Mouse (Mus musculus) gastrocnemius, adult 2 months (tissue): ENCODE results near the gene Srp72. TPM values are rescaled to one million over a fixed set of nuclear protein-coding genes. Genes with fewer than 3 reads are reported as not detected.
A peak's percentile ranks its signal among the peaks of the same experiment; 100 is the strongest.

Experiments
- DNase-seq: peaks from one replicate; pipeline ENCODE4 v3.0.0; 2022
- H3K27ac ChIP-seq: fragments of 200-600 bp; 2 replicates; pipeline ENCODE4 v1.8.1; 2022; ENCODE audit warnings: mild to moderate bottlenecking
- H3K4me3 ChIP-seq: fragments of 200-600 bp; 2 replicates; pipeline ENCODE4 v1.8.1; 2022; ENCODE audit warnings: mild to moderate bottlenecking, moderate library complexity
- CTCF ChIP-seq: fragments of 200-600 bp; IDR thresholded peaks from 2 replicates; pipeline ENCODE4 v1.8.1; 2022; ENCODE audit warnings: antibody characterized with exemption, mild to moderate bottlenecking, moderate library complexity
- intact Hi-C: fragments of 180-260 bp; cut with DNase I; formaldehyde crosslinking; loops from one replicate; pipeline ENCODE4 v1.15.1; 2025
- total RNA-seq, 2 experiments: library from RNA; stranded (reverse); gene quantifications; 2 replicates each; pipeline ENCODE4 v1.2.3; 2021

Srp72 gene
- total RNA-seq, 2 experiments from 2014 or later = 46.6 to 55.9 TPM

DNA sequence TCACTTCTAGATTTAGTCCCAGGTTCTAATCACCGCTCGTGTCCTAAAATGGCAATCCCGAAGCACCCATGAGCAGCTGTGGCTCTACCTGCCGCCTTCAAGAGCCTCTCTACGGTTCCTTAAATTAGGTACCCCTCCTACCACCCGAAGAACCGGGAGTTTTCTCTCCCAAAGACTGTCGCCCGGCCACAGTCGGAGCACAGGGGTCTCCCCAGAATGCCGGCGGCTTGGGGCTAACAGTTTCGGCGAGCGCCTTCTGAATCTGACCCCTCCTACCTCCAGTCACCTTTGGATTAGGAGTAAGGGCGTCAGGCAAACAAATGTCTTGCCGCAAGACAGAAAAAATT, 303 bp upstream of the Srp72 start:
- Histone ChIP-seq H3K27ac (peak overlapping the region; percentile 98), H3K4me3 (peak overlapping the region; percentile 94)
- no peak for TF ChIP-seq CTCF
- DNase-seq = peak; percentile 24
- intact Hi-C loops = loop anchor here (2.0 kb wide), 1 partner anchor 69 kb away; the partner anchor contains the start of gene Aasdh

DNA sequence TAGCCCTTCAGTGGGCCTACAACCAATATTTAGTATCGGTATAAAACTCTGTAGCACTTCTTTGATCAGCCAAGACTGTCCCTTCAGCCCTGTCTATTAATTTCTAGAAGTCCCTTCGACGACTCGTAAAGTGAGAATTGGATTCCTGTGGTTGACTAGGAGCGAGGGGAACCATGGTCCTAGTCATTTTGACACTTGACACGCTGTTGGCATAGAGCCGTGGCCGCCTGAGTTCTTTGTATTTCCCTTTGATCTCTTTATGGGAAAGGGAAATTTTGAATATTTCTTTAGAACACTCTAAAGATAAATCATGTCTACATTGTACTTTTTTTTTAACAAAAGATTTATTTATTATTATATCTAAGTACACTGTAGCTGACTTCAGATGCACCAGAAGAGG, 1.3 kb downstream of the Srp72 start:
- intact Hi-C loops = loop anchor here (2.0 kb wide), 1 partner anchor 71 kb away; the partner anchor contains the start of gene Aasdh
- DNase-seq = no peak
- no peak for TF ChIP-seq CTCF

DNA sequence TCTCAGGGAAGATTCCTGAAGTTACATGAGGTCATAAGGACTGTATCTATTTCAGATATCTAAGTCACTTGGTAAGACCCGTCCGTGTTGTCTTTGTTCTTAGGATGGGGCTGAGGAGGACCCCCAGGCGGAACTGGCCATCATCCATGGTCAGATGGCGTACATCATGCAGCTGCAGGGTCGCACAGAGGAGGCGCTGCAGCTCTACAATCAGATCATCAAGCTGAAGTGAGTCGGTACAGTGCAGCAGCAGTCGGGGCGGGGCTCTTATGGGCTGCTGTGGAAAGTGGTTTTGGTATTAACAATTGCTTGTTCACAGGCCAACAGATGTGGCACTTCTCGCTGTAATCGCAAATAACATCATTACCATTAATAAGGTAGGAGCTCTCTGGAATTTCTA, 9.5 kb downstream of the Srp72 start:
- no peak overlapping the region for H3K4me3 ChIP-seq
- intact Hi-C loops = loop anchor here (10.0 kb wide), 1 partner anchor 341 kb away; no protein-coding TSS in a partner anchor
- no peak overlapping the region for H3K27ac ChIP-seq
- DNase-seq = no peak
- no peak for TF ChIP-seq CTCF

More for the DNA sequence above, 1.3 kb downstream of the Srp72 start:
- Histone ChIP-seq H3K27ac (peak overlapping the region; percentile 98; the same call in 1 of the 2 replicates), H3K4me3 (peak overlapping the region; percentile 94)

GRCm38 (mm10) chr5:76990789-76991188, 16.3 kb downstream of the Srp72 start:
- no peak overlapping the region for H3K4me3 ChIP-seq
- TF ChIP-seq CTCF = no peak
- intact Hi-C loops = no loop called here

GRCm38 (mm10) chr5:76993174-76993814, 18.8 kb downstream of the Srp72 start:
- no peak for TF ChIP-seq CTCF
- H3K4me3 ChIP-seq = no peak overlapping the region
- no peak for DNase-seq
- intact Hi-C loops = no loop called here
- H3K27ac ChIP-seq = no peak overlapping the region

More at GRCm38 (mm10) chr5:76990789-76991188, 16.3 kb downstream of the Srp72 start:
- no peak overlapping the region for H3K27ac ChIP-seq
- no peak for DNase-seq

DNA sequence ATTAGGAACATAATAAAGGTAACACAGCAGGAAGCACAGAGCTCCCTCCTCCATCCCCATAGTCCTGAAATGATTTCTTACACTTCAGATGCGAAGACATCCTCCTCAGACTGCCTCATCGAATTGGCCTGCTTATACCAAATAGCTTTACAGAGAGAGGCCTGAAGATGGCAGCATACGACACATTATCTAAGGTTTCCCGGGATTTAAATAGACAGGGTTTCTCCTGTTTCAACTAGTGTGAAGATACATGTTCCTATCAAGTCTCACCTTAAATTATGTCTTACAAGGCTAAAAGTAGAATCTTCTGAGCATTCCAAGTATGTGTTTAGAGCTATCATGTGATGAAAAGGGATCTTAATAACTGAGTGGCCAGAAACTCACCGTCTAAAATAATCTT, 23.9 kb downstream of the Srp72 start:
- DNase-seq = no peak
- Histone ChIP-seq H3K4me3 (no peak overlapping the region), H3K27ac (peak overlapping the region; percentile 46)
- intact Hi-C loops = loop anchor here (2.0 to 5.0 kb wide), 2 partner anchors 62 to 219 kb away; no protein-coding TSS in a partner anchor
- TF ChIP-seq CTCF = peak; percentile 62

GRCm38 (mm10) chr5:77001192-77001591, 26.7 kb downstream of the Srp72 start:
- intact Hi-C loops = no loop called here
- Histone ChIP-seq H3K27ac (no peak overlapping the region), H3K4me3 (no peak overlapping the region)
- no peak for TF ChIP-seq CTCF
- DNase-seq = no peak

GRCm38 (mm10) chr5:77004051-77004821, 29.8 kb downstream of the Srp72 start, which contains the start of gene Arl9:
Arl9 (plus strand) TSS chr5:77004055.
- no peak within 1 kb of the TSS for H3K27ac ChIP-seq
- intact Hi-C loops = no loop called here
- DNase-seq = no peak
- no peak within 1 kb of the TSS for H3K4me3 ChIP-seq
- TF ChIP-seq CTCF = no peak

DNA sequence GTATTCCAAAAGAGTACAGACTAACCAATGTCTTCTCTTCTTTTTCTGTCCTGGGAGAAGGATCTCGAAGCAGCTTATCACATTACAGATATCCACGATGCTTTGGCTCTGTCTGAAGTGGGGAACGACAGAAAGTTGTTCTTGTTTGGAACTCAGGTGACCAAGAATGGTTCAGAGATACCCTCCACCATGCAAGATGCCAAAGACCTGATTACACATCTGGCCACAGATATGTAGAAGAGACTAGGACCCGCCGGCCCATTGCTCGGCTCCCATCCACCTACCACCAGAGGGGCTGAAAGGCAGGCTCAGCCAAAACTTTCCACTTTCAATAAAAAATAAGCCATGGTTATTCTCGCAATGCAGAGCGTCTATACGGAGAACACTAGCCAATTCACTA, 35.9 kb downstream of the Srp72 start:
- no peak for TF ChIP-seq CTCF
- H3K27ac ChIP-seq = no peak overlapping the region
- intact Hi-C loops = loop anchor here (10.0 kb wide), 1 partner anchor 164 kb away; no protein-coding TSS in a partner anchor
- DNase-seq = no peak
- H3K4me3 ChIP-seq = no peak overlapping the region

DNA sequence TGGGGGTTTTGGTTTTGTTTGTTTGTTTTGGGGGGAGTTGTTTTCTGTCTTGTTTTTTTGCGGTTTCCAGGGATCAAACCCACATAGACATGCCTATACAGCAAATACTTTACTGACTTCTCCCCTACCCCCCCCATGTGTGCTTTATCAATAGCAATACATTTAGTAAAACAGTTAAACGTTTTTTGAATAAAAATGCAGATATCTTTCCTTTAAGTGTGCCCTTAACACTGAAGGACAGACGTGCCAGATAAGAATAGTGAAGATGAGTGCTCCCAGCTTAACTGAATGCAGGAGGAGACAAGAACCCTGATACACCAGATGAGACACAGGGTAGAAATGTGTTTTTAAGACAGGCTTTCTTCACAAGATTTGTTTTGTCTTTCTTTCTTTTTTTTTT, 36.6 kb downstream of the Srp72 start:
- DNase-seq = no peak
- Histone ChIP-seq H3K4me3 (no peak overlapping the region), H3K27ac (no peak overlapping the region)
- intact Hi-C loops = loop anchor here (10.0 kb wide), 1 partner anchor 164 kb away; no protein-coding TSS in a partner anchor
- TF ChIP-seq CTCF = no peak

GRCm38 (mm10) chr5:77013171-77013570, 38.7 kb downstream of the Srp72 start:
- no peak for TF ChIP-seq CTCF
- H3K4me3 ChIP-seq = no peak overlapping the region
- intact Hi-C loops = loop anchor here (10.0 kb wide), 1 partner anchor 162 kb away; no protein-coding TSS in a partner anchor
- DNase-seq = no peak
- H3K27ac ChIP-seq = no peak overlapping the region

GRCm38 (mm10) chr5:77015544-77016482, 41.3 kb downstream of the Srp72 start, which contains the start of gene Thegl:
Thegl (plus strand) TSS chr5:77016023.
- no peak for TF ChIP-seq CTCF
- no peak within 1 kb of the TSS for H3K27ac ChIP-seq
- peak within 1 kb of the TSS; percentile 70 for H3K4me3 ChIP-seq
- peak; percentile 91 for DNase-seq
- intact Hi-C loops = loop anchor here (10.0 kb wide), 1 partner anchor 159 kb away; no protein-coding TSS in a partner anchor
